In genomic region chr11:53518759-53519158, GRCm38 (mm10) we compare ENCODE assay signal across 9 mouse cellular contexts. TPM values are rescaled to one million over a fixed set of nuclear protein-coding genes. Genes with fewer than 3 reads are reported as not detected.
DNase-seq lines count a peak whose midpoint lies in the region; ATAC-seq and TF ChIP-seq lines count a peak whose summit lies in the region.
"Had no signal": no experiment of that assay in that cellular context is flagged by ENCODE, and none has a peak within 500 bp of the region (broad histone marks: within the 10 kb centered on the region; RNA-seq: fewer than 3 reads in every experiment).

No protein-coding gene starts in this region.

- peak overlapping the region; percentile 78; the same call in 1 of the 2 replicates for H3K4me3 ChIP-seq in lung, embryonic 15.5 days
- H3K4me3 ChIP-seq in midbrain, postnatal 0 days (ENCODE audit: low read depth, low read length) = no peak overlapping the region

- H3K9me3 ChIP-seq in lung, embryonic 15.5 days = no peaks in the 10 kb centered on the region
- H3K9me3 ChIP-seq in midbrain, postnatal 0 days (ENCODE audit: low read length) = no peaks in the 10 kb centered on the region
- H3K9me3 ChIP-seq: midbrain, embryonic 12.5 days had no signal

- no peaks in the 10 kb centered on the region for H3K36me3 ChIP-seq in lung, embryonic 15.5 days
- H3K36me3 ChIP-seq in midbrain, postnatal 0 days (ENCODE audit: insufficient read depth, low read length) = no peaks in the 10 kb centered on the region
- H3K36me3 ChIP-seq: midbrain, embryonic 12.5 days had no signal

- H3K4me1 ChIP-seq in lung, embryonic 15.5 days = peaks cover 38% of the 10 kb centered on the region
- H3K4me1 ChIP-seq in midbrain, postnatal 0 days (ENCODE audit: insufficient read depth, low read length) = 0 out of 2 replicates have a peak, but pooled peaks cover under 1% of the 10 kb centered on the region

- no peak for TF ChIP-seq CTCF in midbrain, postnatal 0 days (IDR thresholded peaks at IDR 0.05)

- H3K27ac ChIP-seq in lung, embryonic 15.5 days = peak overlapping the region; percentile 76; the same call in 1 of the 2 replicates
- H3K27ac ChIP-seq in midbrain, postnatal 0 days (ENCODE audit: low read depth, low read length) = no peak overlapping the region
- H3K27ac ChIP-seq: kidney, postnatal 0 days; midbrain, embryonic 12.5 days had no signal

- no peaks in the 10 kb centered on the region for H3K27me3 ChIP-seq in lung, embryonic 15.5 days
- no peaks in the 10 kb centered on the region for H3K27me3 ChIP-seq in midbrain, postnatal 0 days (ENCODE audit: insufficient read depth, low read length)

- no peak for ATAC-seq in lung, embryonic 15.5 days (ENCODE audit: borderline replicate concordance, extremely low read depth, low FRiP score, low TSS enrichment)
- ATAC-seq in erythroid progenitor cell, adult 5-6 weeks (replicated peaks; ENCODE audit: low FRiP score, poor library complexity, severe bottlenecking) = 0 out of 2 replicates have a peak, but pooled peaks have one; percentile 31
- ATAC-seq in midbrain, postnatal 0 days (ENCODE audit: low FRiP score) = no peak
- no peak for ATAC-seq in megakaryocyte-erythroid progenitor cell, adult 5-6 weeks (replicated peaks; ENCODE audit: low FRiP score, low TSS enrichment, poor library complexity, severe bottlenecking)

- peak overlapping the region; percentile 87 for H3K4me2 ChIP-seq in lung, embryonic 15.5 days
- peak overlapping the region; percentile 86 for H3K4me2 ChIP-seq in midbrain, postnatal 0 days (ENCODE audit: low read depth, low read length, poor library complexity, severe bottlenecking)

- no peak for DNase-seq in lung, postnatal 25 days (ENCODE audit: low spot score)
- DNase-seq in c-Kit-positive CD71-positive TER-119-negative erythroid progenitor cells, embryonic 14.5 days (ENCODE audit: low read depth) = peak; percentile 61
- DNase-seq in midbrain, postnatal 0 days (ENCODE audit: low spot score) = no peak
- DNase-seq in layer of hippocampus, adult 8-10 months (ENCODE audit: low spot score in 2 of 2) = no peak

- 29% methylated on average over 5 of the region's 5 CpGs for WGBS in lung, embryonic 15.5 days
- WGBS in midbrain, postnatal 0 days = 53% methylated on average over 5 of the region's 5 CpGs

- no peak overlapping the region for H3K9ac ChIP-seq in lung, embryonic 15.5 days
- no peak overlapping the region for H3K9ac ChIP-seq in midbrain, postnatal 0 days (replicated peaks; ENCODE audit: low read length, poor library complexity, severe bottlenecking)

RNA-seq across cellular contexts. Expression of gene Sept8, which starts 0.3 kb away (rescaled TPM):
- polyA plus RNA-seq in lung, embryonic 15.5 days (2015; fragmentation: Nextera tagmentation; extraction: Ambion mirVana) = 24.3 and 25.1 TPM in 2 replicates
- total RNA-seq in erythroid progenitor cell, adult 5-6 weeks (2015; ENCODE audit: low replicate concordance) = 143 and 148 TPM in 2 replicates
- 101 and 111 TPM in 2 replicates for total RNA-seq in erythroid progenitor cell, adult 5-6 weeks (2017; ENCODE audit: low replicate concordance)
- total RNA-seq in midbrain, postnatal 0 days (2014; rRNA removed) = 44.8 and 54.6 TPM in 2 replicates
- polyA plus RNA-seq in midbrain, postnatal 0 days (2015; fragmentation: Nextera tagmentation; extraction: Ambion mirVana) = 18.7 and 19.7 TPM in 2 replicates
- total RNA-seq in megakaryocyte-erythroid progenitor cell, adult 5-6 weeks (2014; fragmentation: Nextera tagmentation) = 229 and 247 TPM in 2 replicates
- total RNA-seq in megakaryocyte-erythroid progenitor cell, adult 5-6 weeks (2017) = 135 and 175 TPM in 2 replicates
- 100 to 1,000 TPM; 248 to 260 (median 255) TPM for total RNA-seq in layer of hippocampus, adult 8-10 months (2022)

RNA-seq across cellular contexts. Expression of gene Sowaha, which starts 38.7 kb away (rescaled TPM):
- polyA plus RNA-seq in lung, embryonic 15.5 days (2015; fragmentation: Nextera tagmentation; extraction: Ambion mirVana) = 0.06 and 0.24 TPM in 2 replicates
- total RNA-seq in erythroid progenitor cell, adult 5-6 weeks (2015; ENCODE audit: low replicate concordance) = 29.9 and 42.8 TPM in 2 replicates
- 36.8 and 50.7 TPM in 2 replicates for total RNA-seq in erythroid progenitor cell, adult 5-6 weeks (2017; ENCODE audit: low replicate concordance)
- 6.6 and 7.3 TPM in 2 replicates for total RNA-seq in midbrain, postnatal 0 days (2014; rRNA removed)
- polyA plus RNA-seq in midbrain, postnatal 0 days (2015; fragmentation: Nextera tagmentation; extraction: Ambion mirVana) = 3.5 and 4.0 TPM in 2 replicates
- total RNA-seq in megakaryocyte-erythroid progenitor cell, adult 5-6 weeks (2014; fragmentation: Nextera tagmentation) = 3.9 and 7.0 TPM in 2 replicates
- total RNA-seq in megakaryocyte-erythroid progenitor cell, adult 5-6 weeks (2017) = 3.7 and 4.7 TPM in 2 replicates
- total RNA-seq in layer of hippocampus, adult 8-10 months (2022) = 100 to 1,000 TPM in 2 of 4 experiments, 10 to 100 TPM in 2; 91.6 to 119 (median 104) TPM

RNA-seq across cellular contexts. Expression of gene Gm9945, which starts 38.8 kb away (rescaled TPM):
- not detected in 2 replicates for polyA plus RNA-seq in lung, embryonic 15.5 days (2015; fragmentation: Nextera tagmentation; extraction: Ambion mirVana)
- total RNA-seq in erythroid progenitor cell, adult 5-6 weeks (2015; ENCODE audit: low replicate concordance) = 5.8 TPM in 1 of 2 replicates, not detected in the other
- not detected in 2 replicates for total RNA-seq in erythroid progenitor cell, adult 5-6 weeks (2017; ENCODE audit: low replicate concordance)
- not detected in 2 replicates for total RNA-seq in midbrain, postnatal 0 days (2014; rRNA removed)
- polyA plus RNA-seq in midbrain, postnatal 0 days (2015; fragmentation: Nextera tagmentation; extraction: Ambion mirVana) = 0.33 and 0.43 TPM in 2 replicates
- total RNA-seq in megakaryocyte-erythroid progenitor cell, adult 5-6 weeks (2014; fragmentation: Nextera tagmentation) = not detected in 2 replicates
- not detected in 2 replicates for total RNA-seq in megakaryocyte-erythroid progenitor cell, adult 5-6 weeks (2017)
- total RNA-seq in layer of hippocampus, adult 8-10 months (2022) = 1 to 10 TPM; 1.8 to 4.9 (median 2.8) TPM
- polyA plus RNA-seq: kidney, postnatal 0 days; midbrain, embryonic 12.5 days had no signal

RNA-seq across cellular contexts. Expression of gene Kif3a, which starts 48.4 kb away (rescaled TPM):
- 61.6 and 65.7 TPM in 2 replicates for polyA plus RNA-seq in lung, embryonic 15.5 days (2015; fragmentation: Nextera tagmentation; extraction: Ambion mirVana)
- 1.3 and 10.5 TPM in 2 replicates for total RNA-seq in erythroid progenitor cell, adult 5-6 weeks (2015; ENCODE audit: low replicate concordance)
- 3.5 and 4.6 TPM in 2 replicates for total RNA-seq in erythroid progenitor cell, adult 5-6 weeks (2017; ENCODE audit: low replicate concordance)
- 114 and 117 TPM in 2 replicates for total RNA-seq in midbrain, postnatal 0 days (2014; rRNA removed)
- polyA plus RNA-seq in midbrain, postnatal 0 days (2015; fragmentation: Nextera tagmentation; extraction: Ambion mirVana) = 335 and 386 TPM in 2 replicates
- total RNA-seq in megakaryocyte-erythroid progenitor cell, adult 5-6 weeks (2014; fragmentation: Nextera tagmentation) = 14.4 and 14.6 TPM in 2 replicates
- total RNA-seq in megakaryocyte-erythroid progenitor cell, adult 5-6 weeks (2017) = 20.0 and 21.9 TPM in 2 replicates
- 100 to 1,000 TPM; 115 to 156 (median 130) TPM for total RNA-seq in layer of hippocampus, adult 8-10 months (2022)

RNA-seq across cellular contexts. Expression of gene Gm9837, which starts 48.5 kb away (rescaled TPM):
- not detected in 2 replicates for polyA plus RNA-seq in lung, embryonic 15.5 days (2015; fragmentation: Nextera tagmentation; extraction: Ambion mirVana)
- total RNA-seq in erythroid progenitor cell, adult 5-6 weeks (2015; ENCODE audit: low replicate concordance) = not detected in 2 replicates
- not detected in 2 replicates for total RNA-seq in erythroid progenitor cell, adult 5-6 weeks (2017; ENCODE audit: low replicate concordance)
- total RNA-seq in midbrain, postnatal 0 days (2014; rRNA removed) = not detected in 2 replicates
- not detected in 2 replicates for polyA plus RNA-seq in midbrain, postnatal 0 days (2015; fragmentation: Nextera tagmentation; extraction: Ambion mirVana)
- total RNA-seq in megakaryocyte-erythroid progenitor cell, adult 5-6 weeks (2014; fragmentation: Nextera tagmentation) = not detected in 2 replicates
- total RNA-seq in megakaryocyte-erythroid progenitor cell, adult 5-6 weeks (2017) = not detected in 2 replicates
- total RNA-seq in layer of hippocampus, adult 8-10 months (2022) = under 1 TPM in 1 of 4 experiments, not detected in 3; 0.69 TPM
- polyA plus RNA-seq: kidney, postnatal 0 days; midbrain, embryonic 12.5 days had no signal
